Mouse (Mus musculus) lung, postnatal 14 days (tissue): ENCODE measurements around the gene Ctxn2.
A peak's percentile ranks its signal among the peaks of the same experiment; 100 is the strongest.
"Not testable (repeated sequence)": the region's sequence is repeated elsewhere in the genome, so short reads cannot be mapped to it uniquely, and the experiment has no call there.

Experiments used
- DNase-seq: peaks from one replicate; pipeline ENCODE4 v3.0.0; 2021

Ctxn2 gene

DNA sequence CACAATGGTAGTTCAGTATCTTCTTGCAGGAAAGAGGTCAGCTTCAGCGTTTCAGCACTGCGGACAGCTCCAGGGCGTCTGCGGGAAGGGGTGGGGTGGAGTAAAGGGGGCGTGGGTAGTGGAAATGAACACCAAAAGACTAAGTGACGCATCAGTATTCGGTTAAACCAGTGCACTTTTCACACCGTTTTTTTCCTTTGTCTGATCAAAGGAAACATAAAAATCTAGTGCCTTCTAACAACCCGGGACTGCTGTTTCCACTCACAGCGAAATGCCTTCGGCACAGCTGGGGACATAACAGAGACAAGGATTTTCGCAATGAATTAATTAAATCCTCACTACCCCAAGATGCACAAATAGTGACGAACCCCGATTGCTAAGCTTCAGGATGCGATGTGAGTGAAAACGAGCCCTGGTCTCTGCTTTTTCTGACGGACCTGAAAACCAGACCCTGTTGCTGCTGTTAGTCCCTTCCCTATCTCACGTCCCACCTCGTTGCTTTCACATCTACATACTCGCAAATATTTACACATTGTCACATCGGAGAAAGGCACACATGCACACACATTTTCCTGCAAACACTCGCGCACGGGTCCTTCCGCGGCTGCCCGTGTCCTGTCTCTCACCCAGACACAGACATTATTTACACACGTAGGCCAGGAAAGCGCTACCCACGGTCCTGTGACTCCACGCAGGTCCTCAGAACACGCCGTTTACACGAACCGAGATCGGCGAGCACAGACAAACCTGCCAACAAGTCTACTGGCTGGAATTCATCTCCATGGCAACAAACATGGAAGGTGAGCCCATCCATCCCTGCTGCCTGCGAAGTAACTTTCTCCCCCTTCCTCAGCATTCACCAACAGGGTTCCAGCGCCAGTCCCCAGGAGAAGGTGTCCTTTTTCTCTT is at the start of gene Ctxn2:
Gene Ctxn2 (plus strand): TSS at position 790 of the 909 bp plus-strand sequence.
- DNase-seq: peak; percentile 85

DNA sequence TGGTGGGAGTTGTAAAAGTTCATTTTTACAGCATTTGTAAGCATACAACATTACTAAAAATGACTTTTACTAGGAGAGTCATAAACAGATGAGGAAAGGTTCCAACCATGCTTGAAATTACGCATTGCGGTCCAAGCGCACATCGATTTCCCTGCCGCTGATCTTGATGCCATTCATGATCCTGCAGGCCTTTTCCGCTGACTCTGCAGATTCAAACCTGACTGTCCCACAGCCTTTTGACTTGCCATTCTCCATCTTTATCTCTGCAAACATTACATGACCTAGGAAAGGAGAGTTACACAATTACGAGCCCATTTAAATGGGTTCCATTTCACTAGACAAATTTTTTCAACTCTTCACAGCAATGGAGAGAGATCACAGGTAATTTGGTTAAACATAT is 47.7 kb upstream of the Ctxn2 start:
- DNase-seq: no peak

DNA sequence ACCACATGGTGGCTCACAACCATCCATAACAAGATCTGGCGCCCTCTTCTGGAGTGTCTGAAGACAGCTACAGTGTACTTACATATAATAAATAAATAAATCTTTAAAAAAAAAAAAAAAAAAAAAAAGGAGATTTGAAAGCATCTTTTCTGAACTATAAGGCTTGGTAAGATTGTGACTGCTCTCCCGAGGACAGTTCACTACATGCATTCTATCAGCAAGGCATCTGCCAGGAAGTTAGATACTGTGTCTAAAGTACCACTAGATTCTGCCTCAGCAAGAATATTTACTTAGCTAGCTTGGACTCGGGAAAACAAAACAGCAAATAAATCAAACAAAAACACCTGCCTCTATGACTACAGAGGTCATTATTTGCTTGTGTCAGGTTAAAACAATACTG is 44.4 kb upstream of the Ctxn2 start:
- DNase-seq: not testable (repeated sequence)

DNA sequence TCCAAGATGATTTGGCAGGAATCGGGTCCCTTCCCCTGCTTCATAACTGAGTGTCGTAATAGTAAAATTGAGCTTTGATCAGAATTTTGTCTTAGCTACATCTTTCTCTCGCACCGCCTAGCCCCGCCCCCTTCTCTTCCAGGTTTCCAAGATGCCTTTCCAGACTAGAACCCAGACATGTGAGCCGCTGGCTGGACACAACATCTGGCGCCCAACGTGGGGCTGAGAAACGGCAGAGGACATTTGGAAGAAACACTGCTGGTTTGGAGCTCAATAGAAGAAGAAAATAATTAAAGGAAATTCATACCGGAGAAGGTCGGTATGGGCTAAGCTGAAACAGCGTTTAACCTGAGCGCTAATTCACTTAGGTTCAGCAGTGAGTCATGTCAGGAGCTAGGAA is 32.0 kb upstream of the Ctxn2 start:
- DNase-seq: not testable (repeated sequence)

DNA sequence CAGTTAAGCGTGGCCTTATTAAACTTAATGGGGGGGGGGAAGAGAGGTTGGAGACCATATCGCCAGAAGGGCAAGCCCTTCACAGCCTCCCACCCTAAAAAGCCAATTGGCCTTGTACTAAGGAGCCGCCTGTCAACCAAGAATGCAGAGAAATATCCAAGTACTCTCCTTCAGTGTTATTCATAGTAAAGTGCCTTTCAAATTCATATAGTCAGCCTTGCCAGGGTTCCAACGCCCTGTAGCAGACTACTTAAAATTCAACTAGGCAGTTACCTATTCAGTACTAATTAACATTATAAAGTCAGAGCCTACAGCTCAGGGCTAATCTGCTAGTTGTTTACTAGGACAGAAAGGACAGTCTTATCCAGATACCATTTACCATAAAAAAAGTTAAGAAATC is 30.0 kb upstream of the Ctxn2 start:
- DNase-seq: not testable (repeated sequence)

DNA sequence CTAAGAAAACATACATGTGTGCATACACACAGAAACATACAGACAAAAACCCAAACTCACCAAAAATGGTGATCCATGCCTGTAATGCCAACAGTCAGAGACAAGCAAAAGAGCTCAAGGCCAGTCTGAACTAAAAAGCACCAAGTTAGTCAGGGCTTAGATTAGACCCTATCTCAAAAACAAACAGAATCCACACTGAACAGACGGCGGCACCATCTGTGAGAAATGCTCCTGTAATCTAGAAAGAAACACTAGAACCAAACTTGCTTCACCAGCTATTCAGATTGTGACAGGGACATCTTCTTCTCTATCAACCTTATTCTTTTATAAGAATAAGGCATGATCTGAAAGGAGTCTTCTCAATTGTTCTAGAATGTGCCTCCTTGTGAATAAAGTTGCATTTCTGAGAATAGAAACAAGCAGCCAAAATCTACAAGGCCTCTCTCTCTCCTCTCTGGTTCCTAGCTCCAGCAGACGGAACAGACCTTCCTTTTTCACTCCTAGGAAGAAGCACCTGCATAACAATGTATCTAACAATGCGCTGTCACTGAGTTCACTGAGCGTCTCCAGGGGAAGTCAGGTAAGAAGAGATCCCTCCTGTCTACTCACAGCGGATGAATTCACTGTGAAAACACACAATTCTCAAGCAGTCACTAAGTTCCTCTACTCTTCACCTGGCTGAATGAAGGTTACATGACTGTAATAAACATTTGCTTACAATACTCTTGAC is 16.9 kb upstream of the Ctxn2 start:
- DNase-seq: no peak

DNA sequence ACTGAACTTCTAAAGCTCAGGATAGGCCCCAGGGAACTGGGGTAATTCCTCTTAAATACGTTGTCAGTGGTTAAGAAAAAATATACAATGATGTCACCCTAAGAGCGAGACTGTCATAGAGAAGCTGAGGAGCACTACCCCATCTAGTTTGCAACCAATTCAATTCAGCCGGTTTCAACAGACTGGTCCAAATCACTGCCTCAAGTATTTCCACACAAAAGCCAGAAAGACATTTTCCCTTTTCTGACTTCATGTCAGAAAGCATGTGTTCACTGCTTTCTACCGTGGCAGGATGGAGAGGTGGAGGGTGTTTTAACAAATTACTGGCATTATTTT is 14.2 kb upstream of the Ctxn2 start:
- DNase-seq: no peak

DNA sequence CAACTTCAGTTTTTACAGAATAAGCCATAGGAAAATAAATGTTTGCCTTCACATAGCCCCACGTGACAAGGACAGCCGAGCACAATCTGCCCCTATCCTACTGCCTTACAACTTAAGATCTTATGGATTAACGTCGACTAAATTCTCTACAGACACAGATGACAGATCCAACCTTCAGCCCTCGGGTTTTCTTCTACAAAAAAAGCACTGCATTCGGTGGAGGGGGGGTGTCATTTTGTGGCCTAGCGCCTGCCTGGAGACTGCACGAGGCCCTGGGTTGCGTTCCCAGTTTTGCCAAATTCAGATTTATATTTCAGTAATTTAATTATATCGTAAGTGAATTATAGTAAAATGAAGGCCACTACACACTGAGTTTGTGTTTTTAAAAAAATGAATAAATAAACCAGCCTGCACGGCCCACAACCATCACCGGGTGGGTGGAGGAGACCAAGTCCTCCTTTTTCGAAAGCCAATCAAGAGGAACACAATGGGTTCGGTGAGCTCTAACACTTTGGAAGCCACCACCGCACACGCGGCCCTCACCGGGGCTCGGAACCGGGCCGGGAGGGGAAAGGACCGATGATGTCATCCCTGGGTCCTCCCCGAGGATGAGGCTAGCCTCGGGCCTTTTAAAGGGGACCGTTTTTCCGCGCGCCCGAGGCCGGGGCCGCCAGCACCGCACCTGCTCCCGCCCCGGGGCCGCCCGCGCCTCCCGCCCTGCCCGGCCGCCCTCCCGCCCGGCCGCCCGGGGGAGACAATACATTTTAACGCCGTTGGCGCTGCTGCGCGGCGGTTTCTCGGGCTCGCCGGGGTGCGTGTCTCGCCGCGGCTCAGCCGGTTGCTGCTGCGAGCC is 13.6 kb upstream of the Ctxn2 start:
- peak; percentile 53 for DNase-seq

DNA sequence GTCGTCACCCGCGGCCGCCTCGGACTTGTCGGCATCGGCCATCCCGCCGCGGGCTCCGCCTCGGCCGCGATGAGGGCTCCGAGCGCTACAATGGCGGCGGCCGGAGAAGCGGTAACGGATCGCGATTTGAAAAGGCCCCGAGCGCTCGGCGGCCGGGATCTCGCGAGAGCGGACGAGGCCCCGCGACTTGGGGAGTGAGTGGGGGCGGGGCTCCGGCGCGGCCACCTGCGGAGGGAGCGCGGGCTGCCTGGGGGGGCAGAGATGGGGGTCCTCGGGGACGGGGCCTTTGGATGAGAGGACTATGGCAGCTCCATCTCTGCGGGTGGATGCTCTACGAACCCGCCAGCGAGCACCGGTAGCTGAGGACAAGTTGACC is 13.0 kb upstream of the Ctxn2 start, which contains the start of gene Myef2:
Gene Myef2 (minus strand): TSS at position 185 of the 376 bp plus-strand sequence.
- peak; percentile 84 for DNase-seq

DNA sequence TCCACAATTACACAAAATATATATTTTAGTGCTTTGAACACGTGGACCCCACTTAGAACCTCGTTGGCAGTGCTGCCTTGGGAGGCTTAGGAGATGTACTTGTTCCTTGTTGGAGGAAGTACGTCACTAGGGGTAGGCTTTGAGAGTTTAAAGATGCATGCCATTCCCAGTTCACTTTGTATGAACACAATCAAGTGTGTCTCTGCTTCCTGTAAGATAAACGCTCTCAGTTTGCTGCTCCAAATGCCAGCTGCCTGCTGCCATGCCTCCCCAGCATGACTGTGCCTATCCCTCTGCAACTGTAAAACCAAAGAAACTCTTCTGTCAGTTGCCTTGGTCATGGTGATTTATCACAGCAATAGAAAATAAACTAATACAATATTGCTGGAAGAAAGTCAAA is 10.7 kb upstream of the Ctxn2 start:
- no peak for DNase-seq

DNA sequence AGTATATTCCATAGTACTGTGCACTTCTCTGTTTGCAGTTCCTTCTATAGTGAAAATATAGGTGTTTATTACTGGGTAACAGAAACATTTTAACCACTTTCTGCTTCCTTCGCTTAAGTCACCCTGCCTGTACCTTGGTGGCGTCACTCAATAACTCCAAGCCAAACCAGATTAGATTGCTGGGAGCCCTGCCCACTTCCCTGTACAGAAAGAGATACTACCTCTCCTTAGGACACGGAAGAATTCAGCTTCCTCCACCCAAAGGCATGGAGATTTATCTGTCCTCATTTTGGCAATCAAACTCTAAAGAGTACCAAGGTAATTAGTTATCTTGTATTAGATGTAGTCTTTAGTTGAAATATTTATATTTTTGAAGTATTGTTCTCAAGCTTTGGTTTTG is 9.7 kb upstream of the Ctxn2 start:
- DNase-seq: no peak

DNA sequence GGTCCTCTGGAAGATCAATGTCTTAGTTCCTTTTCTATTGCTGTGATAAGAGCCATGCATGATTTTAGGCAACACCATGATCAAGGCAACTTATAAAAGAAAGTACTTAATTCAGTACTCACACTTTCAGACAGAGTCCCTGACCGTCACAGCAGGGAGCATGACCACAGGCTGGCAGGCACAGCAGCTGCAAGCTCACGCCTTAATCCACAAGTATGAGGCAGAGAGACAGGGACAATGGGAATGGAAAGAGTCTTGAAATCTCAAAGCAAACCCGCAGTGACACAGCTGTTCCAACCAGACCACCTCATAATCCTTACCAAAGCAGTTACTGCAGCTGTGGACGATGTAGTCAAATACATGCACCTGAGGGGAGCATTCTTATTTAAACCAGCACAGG is 2.4 kb upstream of the Ctxn2 start:
- DNase-seq: no peak

DNA sequence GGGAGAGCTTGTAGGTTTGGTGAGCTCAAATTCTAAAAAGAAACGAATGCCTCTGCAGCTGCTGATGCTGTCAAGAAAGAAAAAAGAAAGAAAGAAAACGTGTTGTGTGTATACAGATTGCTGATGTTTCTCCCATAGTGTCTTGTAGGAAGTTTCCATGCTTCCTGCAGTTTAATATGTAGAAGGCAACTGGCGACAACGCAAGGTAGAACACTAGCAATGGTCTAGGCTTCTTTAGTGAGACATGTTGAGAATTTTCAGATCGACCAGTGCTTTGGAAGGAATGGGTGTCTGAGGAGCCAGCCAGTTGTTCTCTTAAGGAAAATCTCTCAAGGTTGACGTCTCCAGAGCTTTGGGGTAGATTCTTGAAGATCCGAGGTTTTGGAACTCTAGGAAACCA is 354 bp downstream of the Ctxn2 start:
- no peak for DNase-seq

DNA sequence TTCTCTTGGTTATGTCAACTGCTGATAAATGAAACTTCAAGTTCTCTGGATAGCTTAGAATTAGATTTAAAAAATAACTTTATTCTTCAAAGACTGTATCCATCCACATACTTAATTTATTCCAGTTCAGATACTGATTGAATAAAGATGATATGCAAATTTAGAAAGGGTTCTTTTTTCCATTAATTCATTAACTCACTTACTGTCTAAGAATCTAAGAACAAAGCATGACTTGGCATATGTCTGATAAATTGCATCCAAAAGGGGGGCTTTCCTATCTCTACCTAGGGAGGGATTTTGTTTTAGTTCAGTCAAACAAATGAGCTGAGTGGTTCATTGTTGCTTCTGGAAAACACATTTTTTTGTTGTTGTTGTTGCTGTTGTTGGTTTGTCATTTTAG is 5.8 kb downstream of the Ctxn2 start:
- DNase-seq: no peak

DNA sequence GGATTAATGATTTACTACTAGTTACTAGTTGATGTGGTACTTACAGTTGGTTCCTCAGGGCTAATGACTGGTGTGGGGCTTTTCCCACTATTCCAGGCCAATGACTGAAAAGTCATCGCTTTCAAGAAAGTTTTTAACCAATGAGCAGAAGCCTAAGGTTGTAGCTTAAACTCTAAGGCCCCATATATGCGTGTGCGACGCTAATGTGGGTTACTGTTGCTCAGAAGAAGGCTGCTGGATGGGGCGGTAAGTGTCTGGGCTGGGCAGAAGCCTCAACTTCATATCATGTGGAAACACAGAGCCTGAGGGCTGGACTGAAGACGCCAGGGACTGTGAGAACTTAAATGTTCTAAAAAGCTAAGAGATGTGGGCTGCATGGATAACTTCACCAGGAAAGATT is 15.9 kb downstream of the Ctxn2 start, which contains the start of gene Slc12a1:
Gene Slc12a1 (plus strand): TSS at position 118 of the 400 bp plus-strand sequence.
- no peak for DNase-seq

DNA sequence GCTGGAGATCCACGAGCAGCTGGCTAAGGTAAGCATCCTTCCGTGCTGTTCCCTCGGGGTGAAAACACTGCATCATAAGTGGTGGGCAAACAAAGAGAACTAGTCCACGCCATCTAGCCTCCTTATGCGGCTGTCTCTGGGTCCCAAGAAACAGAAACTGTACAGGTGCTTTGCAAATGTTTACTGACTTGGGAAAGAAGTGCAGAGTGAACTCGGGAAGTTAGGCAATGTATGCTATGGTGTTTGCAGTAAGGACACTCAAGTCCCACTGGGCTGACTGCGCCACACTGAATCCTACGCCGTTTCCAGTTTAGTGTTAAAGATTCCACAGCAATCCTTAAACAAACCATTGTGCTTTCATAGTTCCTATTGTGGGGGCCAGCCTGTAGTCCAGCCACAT is 17.8 kb downstream of the Ctxn2 start:
- DNase-seq: peak; percentile 11

DNA sequence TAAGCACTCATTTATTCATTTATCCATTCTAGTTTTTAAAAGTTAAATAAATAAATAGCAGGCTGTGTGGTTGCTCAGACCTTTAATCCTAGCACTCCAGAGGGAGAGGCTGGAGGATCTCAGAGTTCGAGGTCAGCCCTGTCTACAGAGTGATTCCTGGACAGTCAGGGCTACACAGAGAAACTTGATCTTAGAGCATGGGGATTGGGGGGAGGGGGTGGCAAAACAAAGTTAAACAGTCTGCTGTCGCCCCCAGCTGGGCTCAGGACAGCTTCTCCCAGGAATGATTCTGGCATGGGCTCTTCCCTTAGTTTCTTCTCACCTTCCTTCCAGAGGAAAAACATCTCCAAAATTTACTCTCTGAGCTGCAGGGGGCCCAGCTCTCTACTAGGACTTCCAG is 19.0 kb downstream of the Ctxn2 start:
- no peak for DNase-seq

DNA sequence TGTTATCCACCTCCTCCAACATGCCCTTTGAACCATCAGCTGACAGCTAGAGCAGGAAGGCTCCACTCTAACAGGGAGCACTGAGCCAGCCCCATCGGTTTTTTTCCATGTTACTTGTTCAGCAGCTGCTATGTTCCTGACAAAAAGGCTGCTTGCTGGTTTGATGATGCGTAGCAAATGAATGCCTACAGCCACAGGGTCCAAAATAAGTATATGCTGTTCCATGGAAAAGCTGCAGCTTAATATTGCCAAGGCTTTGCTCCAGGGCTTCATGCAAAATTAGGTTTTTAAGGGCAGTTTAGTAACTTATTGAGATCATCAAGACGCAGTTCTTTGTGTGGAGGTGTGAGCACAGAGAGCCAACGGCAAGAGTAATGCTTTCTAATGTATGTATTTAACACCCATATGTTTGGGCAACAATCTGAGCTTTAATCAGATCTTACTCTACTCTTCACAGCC is 25.5 kb downstream of the Ctxn2 start:
- DNase-seq: no peak

DNA sequence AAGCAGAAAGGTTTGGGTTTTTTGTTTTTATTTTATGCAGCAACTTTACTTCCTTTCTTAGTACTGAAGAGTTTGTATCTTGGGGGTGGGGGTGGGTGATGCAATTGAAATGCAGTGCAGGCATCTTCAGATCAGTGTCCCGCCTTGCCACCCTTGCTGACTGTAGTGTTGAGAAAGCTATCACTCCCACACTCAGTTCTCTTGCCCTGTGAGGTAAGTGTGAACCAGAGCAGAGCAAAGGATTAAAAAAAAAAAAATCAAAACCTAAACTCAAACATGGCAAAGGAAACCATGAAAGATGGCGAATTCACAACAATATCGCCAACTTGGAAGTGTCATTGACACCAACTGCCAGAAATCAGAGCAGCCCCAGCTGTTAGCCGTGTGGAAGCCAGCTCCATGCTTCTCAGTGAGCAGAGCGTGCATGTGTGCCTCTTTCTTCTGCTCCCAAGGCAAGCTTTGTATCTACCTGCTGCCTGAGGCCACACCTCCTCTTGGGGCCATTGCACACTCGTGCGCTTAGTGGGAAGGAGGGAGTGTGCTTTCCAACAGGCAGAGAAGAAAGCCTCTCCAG is 41.8 kb downstream of the Ctxn2 start:
- no peak for DNase-seq

DNA sequence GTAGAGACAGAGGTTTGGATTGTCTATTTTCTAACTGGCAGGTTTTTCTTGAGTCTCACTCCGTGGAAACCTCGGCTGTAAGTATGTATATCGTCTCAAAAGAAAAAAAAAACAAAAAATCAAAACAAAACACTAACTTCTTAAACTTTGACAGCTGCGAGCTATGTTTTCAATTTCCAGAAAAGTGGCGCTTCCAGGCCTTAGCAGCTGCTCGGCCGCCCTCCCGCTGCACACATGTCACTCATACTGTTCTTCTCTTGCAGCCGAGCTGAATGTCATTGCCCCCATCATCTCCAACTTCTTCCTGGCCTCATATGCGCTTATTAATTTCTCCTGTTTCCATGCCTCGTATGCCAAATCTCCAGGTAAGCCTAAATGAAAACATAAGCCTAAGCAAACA is 51.4 kb downstream of the Ctxn2 start:
- no peak for DNase-seq

DNA sequence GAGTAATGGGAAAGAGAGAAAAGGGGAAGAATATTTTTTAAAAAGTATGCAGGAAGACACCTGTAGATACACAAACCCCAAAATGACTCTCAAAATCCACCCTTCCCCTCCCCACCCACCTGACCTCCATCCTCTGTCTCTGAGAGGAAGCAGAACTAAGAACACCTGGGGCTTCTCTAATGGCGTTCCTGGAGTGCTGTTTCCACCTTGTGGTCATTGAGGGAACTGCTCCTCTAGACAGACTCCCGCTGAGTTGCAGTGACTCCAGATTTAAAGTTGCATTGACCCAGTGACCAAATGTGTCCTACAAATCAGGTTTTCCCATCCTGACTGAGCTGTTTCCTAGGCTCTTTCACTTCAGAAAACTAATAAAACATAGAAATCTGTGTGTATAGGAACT is 52.7 kb downstream of the Ctxn2 start:
- DNase-seq: peak; percentile 69

DNA sequence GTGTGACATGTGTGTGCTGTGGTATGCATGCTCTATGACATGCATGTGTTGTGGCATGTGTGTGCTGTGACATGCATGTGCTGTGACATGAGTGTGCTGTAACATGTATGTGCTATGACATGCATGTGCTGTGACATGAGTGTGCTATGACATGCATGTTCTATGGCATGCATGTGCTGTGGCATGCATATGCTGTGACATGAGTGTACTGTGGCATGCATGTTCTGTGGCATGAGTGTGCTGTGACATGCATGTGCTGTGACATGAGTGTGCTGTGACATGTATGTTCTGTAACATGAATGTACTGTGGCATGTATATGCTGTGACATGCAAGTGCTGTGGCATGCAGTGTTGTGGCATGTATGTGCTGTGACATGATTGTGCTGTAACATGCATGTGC is 56.4 kb downstream of the Ctxn2 start:
- DNase-seq: no peak

DNA sequence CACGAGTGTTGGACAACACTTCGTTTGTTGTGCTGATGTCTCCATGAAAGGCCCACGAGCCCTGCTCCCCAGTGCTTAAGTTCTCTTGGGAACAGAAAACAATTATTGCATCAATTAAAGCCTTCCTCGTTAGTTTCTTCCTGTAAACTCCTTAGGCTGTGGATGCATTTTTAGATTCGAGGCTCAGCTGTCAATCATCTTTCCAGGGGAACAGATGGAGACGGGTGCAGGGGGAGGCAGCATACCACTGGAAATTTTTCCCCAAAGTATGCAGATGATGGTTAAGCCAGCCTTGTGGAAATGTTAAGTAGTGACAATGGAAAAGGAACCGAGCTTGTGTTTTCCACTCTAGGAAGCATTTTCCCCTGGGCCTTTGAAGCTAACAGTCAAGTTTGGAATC is 60.3 kb downstream of the Ctxn2 start:
- DNase-seq: no peak
